Mouse (Mus musculus) ES-Bruce4 (cell line): ENCODE results near the gene Gps1. TPM values are rescaled to one million over a fixed set of nuclear protein-coding genes. Genes with fewer than 3 reads are reported as not detected.

Experiments
- H3K27ac ChIP-seq: 2 replicates; pipeline ENCODE4 v1.5.1; 2012; ENCODE audit warnings: low read length, inconsistent platforms; ENCODE audit not compliant: insufficient read depth
- H3K27me3 ChIP-seq: 2 replicates; pipeline ENCODE4 v1.6.1; 2012; ENCODE audit warnings: mild to moderate bottlenecking, low read length, inconsistent platforms; ENCODE audit not compliant: control insufficient read depth, poor library complexity, insufficient read depth, severe bottlenecking
- H3K36me3 ChIP-seq: 2 replicates; pipeline ENCODE4 v1.6.1; 2012; ENCODE audit warnings: inconsistent platforms, mild to moderate bottlenecking, low read length, moderate library complexity; ENCODE audit not compliant: control insufficient read depth, poor library complexity, insufficient read depth, severe bottlenecking
- H3K4me1 ChIP-seq: one replicate; pipeline ENCODE4 v1.8.1; 2011; ENCODE audit warnings: low read length; ENCODE audit not compliant: control insufficient read depth, insufficient read depth
- H3K4me3 ChIP-seq: 2 replicates; pipeline ENCODE4 v1.5.1; 2011; ENCODE audit warnings: low read depth, mild to moderate bottlenecking, low read length
- H3K9ac ChIP-seq: 2 replicates; pipeline ENCODE4 v1.6.1; 2012; ENCODE audit warnings: low read depth, mild to moderate bottlenecking, inconsistent platforms; ENCODE audit not compliant: poor library complexity, severe bottlenecking
- H3K9me3 ChIP-seq: replicated peaks from 2 replicates; pipeline ENCODE4 v1.6.1; 2012; ENCODE audit warnings: mild to moderate bottlenecking, low read length, inconsistent platforms; ENCODE audit not compliant: control insufficient read depth, poor library complexity, insufficient read depth, severe bottlenecking
- CTCF ChIP-seq: IDR thresholded peaks from one replicate; pipeline ENCODE4 v1.8.1; 2011; ENCODE audit warnings: low read depth, low read length
- EP300 ChIP-seq: IDR thresholded peaks from 2 replicates; pipeline ENCODE4 v1.6.1; 2011; ENCODE audit warnings: low read depth, low read length; ENCODE audit not compliant: insufficient read depth
- POLR2A ChIP-seq: IDR thresholded peaks from one replicate; pipeline ENCODE4 v1.8.1; 2011; ENCODE audit warnings: low read length; ENCODE audit not compliant: insufficient read depth
- polyA plus RNA-seq: library from polyadenylated mRNA; stranded (reverse); fragments of >200 nt; gene quantifications from 2 replicates; pipeline ENCODE4 v1.2.4, GENCODE M21; 2011; ENCODE audit warnings: low read depth; ENCODE audit not compliant: missing spikeins, insufficient read depth, insufficient read length

Gps1 gene
- polyA plus RNA-seq, 1 experiment, result 92.0 TPM

DNA sequence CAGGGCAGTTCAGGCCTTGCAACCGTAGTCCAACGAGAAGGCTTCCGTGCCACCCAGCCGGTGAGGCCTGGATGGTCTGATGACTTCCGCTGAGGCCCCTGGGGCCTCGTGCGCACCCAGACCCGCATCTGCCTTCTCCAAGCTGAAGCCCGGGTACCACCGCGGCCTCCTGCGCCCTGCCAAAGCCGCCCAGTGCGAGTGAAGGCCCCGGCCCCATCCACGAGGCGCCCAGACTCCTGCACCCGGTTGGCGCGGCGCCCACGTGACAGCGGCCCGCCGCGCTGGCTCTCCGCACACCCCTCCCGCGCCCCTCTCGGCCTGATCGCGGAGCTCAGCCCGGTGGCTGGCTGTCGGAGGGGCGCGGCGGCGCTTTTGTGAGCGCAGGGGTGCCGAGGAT, 39.5 kb downstream of the Gps1 start:
- Histone ChIP-seq H3K4me1 (peaks cover 9% of the 10 kb centered on the region), H3K9ac (peak overlapping the region; percentile 76), H3K9me3 (no peaks in the 10 kb centered on the region), H3K27ac (peak overlapping the region; percentile 10; the same call in 1 of the 2 replicates), H3K4me3 (peak overlapping the region; percentile 86), H3K36me3 (peaks cover 36% of the 10 kb centered on the region), H3K27me3 (no peaks in the 10 kb centered on the region)
- no peak for TF ChIP-seq POLR2A
- no peak for TF ChIP-seq EP300
- no peak for TF ChIP-seq CTCF

DNA sequence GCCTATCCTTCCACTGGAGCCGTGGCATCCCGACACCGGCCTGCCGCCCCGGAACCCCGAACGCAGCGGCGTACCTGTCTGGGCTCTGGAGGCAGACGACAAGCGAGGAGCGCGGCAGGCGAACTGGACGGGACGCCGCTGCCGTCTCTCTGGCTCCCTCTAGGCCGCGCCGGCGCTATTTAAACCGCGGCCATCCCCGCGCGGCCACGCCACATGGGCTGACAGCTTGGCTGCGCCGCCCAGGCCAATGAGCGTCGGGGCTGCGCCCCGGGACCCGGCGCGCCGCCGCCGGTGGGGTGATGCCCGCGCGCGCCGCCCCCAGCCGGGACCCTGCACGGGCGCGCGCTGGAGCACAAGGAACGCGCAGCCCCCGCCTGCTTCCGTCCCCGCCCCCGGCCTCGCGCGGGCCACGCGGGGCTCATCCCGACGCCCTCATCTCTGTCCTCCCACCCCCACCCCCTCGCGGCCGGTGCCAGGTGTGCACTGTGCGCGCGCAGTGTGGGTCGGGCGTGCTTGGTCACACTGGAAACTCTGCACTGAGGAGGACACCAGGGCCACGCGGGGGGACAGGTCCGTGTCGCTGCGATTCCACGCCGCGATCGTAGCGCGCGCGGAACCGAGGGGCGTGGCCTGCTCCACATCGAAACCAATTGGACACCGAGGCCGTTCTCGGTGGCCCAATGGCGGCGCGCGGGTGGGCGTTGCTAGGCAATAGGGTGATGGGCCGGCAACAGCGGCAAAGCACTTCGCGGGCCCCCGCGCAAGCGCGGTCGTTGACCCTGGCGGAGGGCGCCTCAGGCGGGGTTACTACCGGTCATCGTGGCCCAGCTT, 40.1 kb downstream of the Gps1 start, which contains the start of gene Fasn:
Fasn (minus strand) TSS at position 592 of the 831 bp plus-strand sequence.
- Histone ChIP-seq H3K27me3 (no peaks in the 10 kb centered on the region), H3K9ac (peak within 1 kb of the TSS; percentile 76), H3K27ac (peak within 1 kb of the TSS; percentile 10; the same call in 1 of the 2 replicates), H3K4me3 (peak within 1 kb of the TSS; percentile 86), H3K36me3 (peaks cover 30% of the 10 kb centered on the region), H3K4me1 (peaks cover 9% of the 10 kb centered on the region), H3K9me3 (no peaks in the 10 kb centered on the region)
- TF ChIP-seq CTCF, result peak; percentile 10
- no peak for TF ChIP-seq POLR2A

DNA sequence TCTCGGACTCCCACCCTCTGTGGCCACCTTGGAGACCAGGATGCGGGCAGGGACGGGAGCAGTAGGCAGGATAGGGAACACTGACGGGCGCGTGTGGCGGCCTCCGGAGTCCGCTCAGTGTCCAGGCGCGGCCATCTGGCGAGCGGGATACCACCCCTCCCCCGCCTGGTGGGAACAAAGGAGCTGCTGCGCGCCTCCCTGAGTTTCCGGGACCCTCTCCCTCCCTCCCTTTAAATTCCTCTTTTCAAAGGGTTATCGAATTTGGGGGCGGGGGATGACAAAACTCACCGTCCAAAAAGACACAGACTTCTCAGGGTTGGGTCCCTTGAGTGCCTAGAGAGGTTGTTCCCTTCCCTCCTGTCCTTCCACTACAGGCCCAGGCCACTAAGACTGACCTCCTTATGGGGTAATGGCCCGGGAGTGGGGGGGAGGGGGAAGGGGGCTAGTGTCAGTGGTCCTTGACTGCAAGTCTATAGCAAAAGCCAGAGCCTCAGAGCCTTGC, 40.8 kb downstream of the Gps1 start:
- peaks cover 9% of the 10 kb centered on the region for H3K4me1 ChIP-seq

DNA sequence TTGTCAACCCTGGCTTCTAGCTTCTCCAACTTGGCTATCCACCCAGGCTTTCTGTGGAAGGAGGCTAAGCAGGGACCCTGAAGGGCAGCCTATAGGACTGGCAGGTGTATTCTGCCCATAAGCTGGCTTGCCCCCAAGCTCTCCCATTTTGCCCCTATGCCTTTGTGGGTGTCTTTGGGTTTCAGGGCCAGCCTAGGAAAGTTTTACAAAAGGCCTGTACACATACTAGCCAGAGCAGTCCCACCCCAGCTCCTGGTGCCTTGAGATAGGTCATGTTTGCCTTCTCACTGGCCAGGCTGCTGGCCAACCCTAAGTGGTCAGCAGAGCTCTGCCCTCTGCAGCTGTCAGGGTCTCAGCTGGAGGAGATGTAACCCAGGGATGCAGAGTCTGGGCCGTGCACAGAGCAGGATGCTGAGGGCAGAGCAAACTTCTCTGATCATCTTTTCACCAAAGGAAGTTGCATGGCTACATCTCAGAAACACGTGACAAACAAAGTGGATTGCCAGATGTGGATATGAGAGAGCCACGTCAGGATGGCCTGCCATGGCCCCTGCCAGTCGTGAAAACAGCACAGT, 41.3 kb downstream of the Gps1 start:
- Histone ChIP-seq H3K4me1 (peaks cover 9% of the 10 kb centered on the region), H3K27ac (no peak overlapping the region), H3K9ac (peak overlapping the region; percentile 76), H3K4me3 (no peak overlapping the region), H3K27me3 (no peaks in the 10 kb centered on the region), H3K9me3 (no peaks in the 10 kb centered on the region), H3K36me3 (peaks cover 18% of the 10 kb centered on the region)
- TF ChIP-seq POLR2A (no peak), EP300 (no peak), CTCF (no peak)

More for the DNA sequence above, 40.8 kb downstream of the Gps1 start:
- H3K9me3 ChIP-seq, result no peaks in the 10 kb centered on the region
- H3K9ac ChIP-seq, result peak overlapping the region; percentile 76
- peaks cover 23% of the 10 kb centered on the region for H3K36me3 ChIP-seq
- 0 out of 2 replicates have a peak overlapping the region, but pooled peaks have one; percentile 7 for H3K27ac ChIP-seq
- no peaks in the 10 kb centered on the region for H3K27me3 ChIP-seq
- peak overlapping the region; percentile 69 for H3K4me3 ChIP-seq
- no peak for TF ChIP-seq CTCF
- 0 out of 2 replicates have a peak, but pooled peaks have one; percentile 59 for TF ChIP-seq EP300
- TF ChIP-seq POLR2A, result no peak

DNA sequence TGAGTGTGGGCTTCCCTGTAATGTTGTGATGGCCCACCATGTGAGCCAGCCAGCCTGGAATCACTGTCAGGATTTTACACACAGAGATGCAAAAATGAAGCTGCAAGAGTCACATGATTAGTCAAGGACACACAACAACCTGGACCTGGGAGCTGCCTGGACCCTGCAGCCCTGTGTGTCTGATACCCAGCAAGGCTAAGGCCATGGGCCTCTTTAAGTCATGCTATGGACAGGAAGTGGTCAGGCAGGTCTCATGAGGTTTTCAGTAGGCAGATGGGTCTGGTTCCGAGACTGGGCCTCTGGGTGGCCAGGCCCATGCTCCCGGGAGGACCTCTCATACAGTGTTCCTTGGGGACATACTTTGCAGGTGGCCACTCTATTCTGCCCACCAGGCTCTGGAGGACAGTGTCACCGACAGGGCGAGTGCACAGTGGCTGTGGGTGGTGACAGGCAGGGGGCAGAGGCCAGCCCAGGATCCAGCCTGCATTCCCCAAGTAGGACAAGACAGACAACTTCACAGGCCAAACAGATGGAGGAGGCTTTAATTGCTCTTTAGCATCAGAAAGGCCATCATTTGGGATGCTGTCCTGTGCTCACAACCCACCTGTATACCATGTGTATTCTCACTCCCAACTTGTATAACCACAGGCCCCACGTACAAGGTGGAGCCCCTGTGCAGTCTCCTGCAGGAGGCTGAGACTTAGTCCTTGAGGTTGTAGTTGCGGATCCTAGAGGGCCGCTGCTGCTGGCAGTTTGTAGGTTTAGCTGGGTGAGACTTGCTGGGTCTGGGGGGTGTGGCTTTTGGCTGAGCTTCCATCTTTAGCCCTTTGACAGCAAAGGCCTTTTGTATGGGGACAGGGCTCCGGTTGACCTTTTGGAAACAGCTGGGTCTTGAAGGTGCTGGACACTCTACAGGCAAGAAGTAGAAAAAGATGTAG, 42.2 kb downstream of the Gps1 start:
- H3K9ac ChIP-seq, result no peak overlapping the region
- TF ChIP-seq POLR2A (no peak), EP300 (no peak), CTCF (no peak)

More for the DNA sequence above, 42.2 kb downstream of the Gps1 start:
- no peaks in the 10 kb centered on the region for H3K27me3 ChIP-seq
- no peak overlapping the region for H3K4me3 ChIP-seq
- peaks cover 9% of the 10 kb centered on the region for H3K4me1 ChIP-seq
- peaks cover 9% of the 10 kb centered on the region for H3K36me3 ChIP-seq
- no peaks in the 10 kb centered on the region for H3K9me3 ChIP-seq
- H3K27ac ChIP-seq, result no peak overlapping the region
